Mouse (Mus musculus) cerebellum, adult 2 months (tissue): ENCODE results near the gene Ppm1f.

Experiments
- CTCF ChIP-seq: fragments of 200-500 bp; IDR thresholded peaks from 2 replicates; pipeline ENCODE4 v1.5.1; 2011; ENCODE audit warnings: low read depth, mild to moderate bottlenecking, control low read depth, low read length, moderate library complexity, borderline replicate concordance; ENCODE audit not compliant: insufficient read depth
- POLR2A ChIP-seq: fragments of 200-500 bp; IDR thresholded peaks from 2 replicates; pipeline ENCODE4 v1.6.1; 2011; ENCODE audit warnings: low read length, control low read depth, borderline replicate concordance; ENCODE audit not compliant: insufficient read depth

DNA sequence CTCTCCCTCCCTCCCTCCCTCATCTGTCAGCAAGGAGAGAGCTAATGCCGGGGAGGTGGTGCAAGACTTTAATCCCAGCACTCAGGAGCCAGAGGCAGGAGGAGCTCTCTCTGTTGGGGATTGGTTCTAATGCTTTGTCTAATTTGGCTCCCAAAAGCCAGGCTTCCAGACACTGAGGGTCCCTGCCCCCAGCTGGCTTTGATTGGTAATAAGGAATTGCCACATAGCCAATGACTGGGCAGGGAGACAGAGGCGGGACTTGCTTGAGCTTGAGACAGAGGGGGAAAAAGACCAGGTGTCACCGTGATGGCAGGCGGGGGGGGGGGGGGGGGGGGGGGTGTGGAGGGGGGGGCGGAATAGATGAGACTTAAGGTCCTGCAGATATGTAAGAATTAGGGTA is 62.3 kb downstream of the Ppm1f start:
- TF ChIP-seq CTCF (no peak), POLR2A (no peak)
